Mouse (Mus musculus) urinary bladder, postnatal 10 days (tissue): ENCODE measurements around the gene Rasa4.
"Not testable (repeated sequence)": the region's sequence is repeated elsewhere in the genome, so short reads cannot be mapped to it uniquely, and the experiment has no call there.

Source experiments
- DNase-seq: peaks from one replicate; pipeline ENCODE4 v3.0.0; 2022; ENCODE audit warnings: low spot score

The Rasa4 gene

GRCm38 (mm10) chr5:136066404-136067148, 17.1 kb upstream of the Rasa4 start:
- not testable (repeated sequence) for DNase-seq

GRCm38 (mm10) chr5:136069411-136069810, 14.3 kb upstream of the Rasa4 start:
- DNase-seq, result no peak

GRCm38 (mm10) chr5:136073051-136073450, 10.7 kb upstream of the Rasa4 start:
- no peak for DNase-seq

GRCm38 (mm10) chr5:136073526-136073925, 10.2 kb upstream of the Rasa4 start:
- DNase-seq, result no peak

GRCm38 (mm10) chr5:136075076-136075475, 8.6 kb upstream of the Rasa4 start:
- DNase-seq, result no peak

DNA sequence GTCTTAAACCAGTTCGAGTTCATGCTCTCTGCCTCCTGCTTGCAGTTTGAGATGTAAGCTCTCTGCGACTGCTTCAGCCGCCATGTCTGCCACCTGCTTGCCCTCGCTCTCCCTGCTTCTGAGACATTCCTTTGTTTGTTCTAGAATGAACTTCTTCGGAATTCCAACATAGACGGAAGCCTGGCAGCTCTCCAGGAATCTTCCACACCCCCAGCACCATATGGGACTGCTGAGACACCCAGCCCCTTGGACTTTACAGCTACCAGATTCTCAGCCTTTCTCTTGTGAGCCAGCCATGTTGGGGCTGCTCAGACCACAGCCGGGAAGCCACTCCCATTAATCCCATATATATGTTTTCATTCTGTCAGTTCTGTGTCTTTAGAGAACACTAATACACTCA, 7.4 kb upstream of the Rasa4 start:
- DNase-seq, result no peak

DNA sequence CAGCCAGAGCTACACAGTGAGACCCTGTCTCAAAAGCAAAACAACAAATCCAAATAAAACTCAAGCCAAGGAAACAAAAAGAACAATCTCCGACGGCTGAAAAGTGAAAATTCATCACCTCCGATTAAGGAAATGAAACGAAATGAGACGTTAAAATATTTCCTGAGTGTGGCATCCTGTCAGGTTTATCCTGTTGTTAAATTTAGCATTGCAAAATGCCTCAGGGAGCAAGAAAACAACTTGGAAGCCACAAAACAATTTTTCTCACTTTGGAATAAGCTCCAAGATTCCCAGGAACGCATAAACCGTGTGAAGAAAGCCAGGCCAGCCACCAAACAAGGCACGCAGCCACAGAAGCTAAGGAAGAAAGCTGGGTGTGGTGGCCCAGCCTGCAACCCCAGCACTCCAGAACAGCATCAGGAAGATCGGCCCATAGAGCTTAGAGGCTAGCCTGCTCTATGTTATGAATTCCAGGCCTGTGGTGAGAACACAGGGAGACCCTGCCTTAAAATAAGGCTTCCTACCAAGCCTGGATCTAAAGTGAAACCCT, 6.6 kb upstream of the Rasa4 start:
- DNase-seq, result no peak

GRCm38 (mm10) chr5:136078136-136078535, 5.6 kb upstream of the Rasa4 start:
- DNase-seq, result no peak

GRCm38 (mm10) chr5:136082345-136082744, 1.4 kb upstream of the Rasa4 start:
- no peak for DNase-seq

GRCm38 (mm10) chr5:136084144-136084881, 597 bp downstream of the Rasa4 start:
- DNase-seq, result no peak

- DNase-seq, result no peak
These were observed 1.4 kb downstream of the Rasa4 start for GRCm38 (mm10) chr5:136084891-136085651.

DNA sequence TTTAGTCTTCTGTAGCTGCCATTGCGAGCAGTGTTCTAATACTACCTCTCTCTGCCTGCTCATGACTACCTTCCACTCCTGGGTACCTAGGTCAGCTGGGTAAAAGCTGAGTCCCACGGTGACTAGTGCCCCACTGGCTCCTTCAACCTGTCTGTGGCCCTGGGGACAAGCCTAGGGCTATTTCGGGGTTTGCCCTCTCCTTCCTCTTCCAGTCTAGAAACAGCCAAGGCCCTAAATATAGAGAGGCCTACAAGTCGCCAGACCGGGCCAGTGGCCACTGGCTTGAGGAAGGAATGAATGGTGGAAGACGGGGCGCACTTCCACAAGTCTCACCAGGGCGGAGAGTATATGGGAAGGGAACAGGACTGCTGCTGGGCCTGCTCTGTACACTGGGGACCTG, 2.6 kb downstream of the Rasa4 start:
- DNase-seq, result no peak

DNA sequence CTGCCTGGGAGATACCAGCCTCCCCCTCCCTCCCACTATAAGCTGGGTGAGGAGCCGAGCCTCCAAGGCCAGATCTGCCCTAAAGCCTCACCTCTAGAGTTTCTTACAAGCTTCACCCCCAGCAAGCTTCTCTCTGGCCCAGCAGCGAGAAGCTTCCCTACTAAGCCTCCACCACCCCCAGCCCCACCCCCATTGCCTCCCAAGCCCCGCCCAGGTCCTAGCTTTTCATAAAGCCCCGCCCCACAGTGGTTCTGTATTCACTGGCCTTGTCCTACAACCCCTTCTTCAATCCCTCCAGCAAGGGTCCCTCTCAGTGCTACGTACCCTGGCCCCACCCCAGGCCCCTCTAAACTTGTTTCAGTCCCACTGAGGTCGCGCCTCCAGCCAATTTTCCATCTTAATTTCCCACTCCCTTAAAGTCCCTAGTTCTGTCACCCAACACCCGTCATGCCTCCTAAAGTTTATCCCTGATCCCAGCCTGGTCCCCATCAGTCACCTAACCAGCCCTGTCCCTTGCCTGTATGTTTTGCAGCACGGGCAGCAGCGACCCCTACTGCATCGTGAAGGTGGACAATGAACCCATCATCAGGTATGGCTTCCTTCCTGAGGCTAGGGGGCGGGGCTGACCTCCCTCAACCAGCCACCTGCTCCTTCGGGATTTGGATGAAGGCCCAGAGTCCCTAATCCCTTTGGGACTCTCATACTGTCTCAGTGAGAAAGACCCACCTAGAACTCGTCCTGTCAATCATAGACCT, 5.3 kb downstream of the Rasa4 start:
- DNase-seq, result no peak

- DNase-seq, result no peak
These were observed 8.2 kb downstream of the Rasa4 start for GRCm38 (mm10) chr5:136091927-136092326.

DNA sequence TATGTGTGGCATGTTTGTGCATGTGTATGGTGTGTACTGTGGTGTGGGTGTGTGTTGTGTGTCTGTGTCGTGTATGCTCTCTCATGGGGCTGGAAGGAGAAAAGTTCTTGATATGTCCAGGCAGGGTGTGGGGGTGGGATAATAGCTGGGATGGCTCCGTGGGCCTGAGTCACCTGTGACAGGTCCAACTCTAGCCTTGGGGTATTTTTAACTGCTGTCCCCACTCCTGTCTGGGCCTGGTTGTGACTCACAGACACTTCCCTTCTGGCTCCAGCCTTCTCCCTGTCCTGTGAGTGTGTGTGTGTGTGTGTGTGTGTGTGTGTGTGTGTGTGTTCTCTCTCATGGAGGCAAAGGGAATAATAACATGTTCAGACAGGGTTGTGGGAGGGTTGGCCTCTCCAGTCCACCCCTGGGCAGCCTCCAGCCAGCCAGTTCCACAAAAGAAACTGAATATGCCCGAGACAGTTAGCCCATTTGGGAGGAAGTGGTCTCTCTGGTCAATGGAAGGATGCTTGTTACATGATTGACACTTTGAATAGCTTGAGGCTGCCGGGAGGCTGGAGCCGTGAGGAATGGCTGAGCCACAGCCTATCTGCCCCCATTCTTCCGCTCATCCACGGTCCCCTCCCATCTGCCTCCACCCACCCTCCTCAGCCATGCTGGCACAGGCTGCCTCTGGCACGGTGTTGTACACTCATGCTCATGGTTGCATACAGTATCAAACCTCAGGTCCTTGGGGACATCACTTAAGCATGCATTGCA, 10.7 kb downstream of the Rasa4 start:
- DNase-seq, result no peak

DNA sequence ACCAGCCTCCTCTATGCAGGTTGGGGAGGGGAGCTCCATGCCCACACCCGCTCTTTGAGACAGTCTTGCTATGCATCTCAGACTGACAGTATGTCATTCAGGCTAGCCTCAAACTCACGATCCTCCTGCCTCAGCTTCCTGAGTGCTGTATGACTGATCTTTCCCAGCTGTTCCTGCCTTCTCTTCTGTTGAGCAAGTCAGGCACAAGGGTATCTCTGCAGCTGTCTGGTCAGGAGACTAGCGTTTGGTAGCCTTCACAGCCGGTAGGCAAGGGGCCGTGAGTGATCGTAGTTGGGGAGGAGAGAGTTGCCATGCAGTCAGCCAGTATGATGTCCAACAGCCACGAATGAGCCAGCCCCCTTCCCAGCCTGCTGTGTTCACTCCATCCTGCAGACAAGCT, 11.4 kb downstream of the Rasa4 start:
- no peak for DNase-seq

DNA sequence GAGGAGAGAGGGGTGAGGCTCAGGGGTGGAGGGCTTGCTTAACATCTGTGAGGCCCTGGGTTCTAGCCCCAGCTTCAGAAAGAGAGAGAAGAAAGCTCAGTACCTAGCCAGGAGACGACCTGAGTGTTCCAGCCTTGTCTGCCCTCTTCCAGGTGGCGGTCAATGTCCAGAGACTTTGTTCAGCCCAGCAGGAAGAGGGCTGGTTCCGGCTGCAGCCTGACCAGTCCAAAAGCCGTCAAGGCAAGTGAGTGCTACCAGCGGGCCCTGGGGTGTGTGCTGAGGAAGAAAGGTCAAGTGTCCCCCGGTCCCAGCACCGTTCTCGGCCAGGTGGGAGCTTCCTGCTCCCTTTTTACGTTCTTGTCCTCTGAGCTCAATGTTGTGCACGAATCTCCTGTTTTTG, 14.8 kb downstream of the Rasa4 start:
- no peak for DNase-seq

DNA sequence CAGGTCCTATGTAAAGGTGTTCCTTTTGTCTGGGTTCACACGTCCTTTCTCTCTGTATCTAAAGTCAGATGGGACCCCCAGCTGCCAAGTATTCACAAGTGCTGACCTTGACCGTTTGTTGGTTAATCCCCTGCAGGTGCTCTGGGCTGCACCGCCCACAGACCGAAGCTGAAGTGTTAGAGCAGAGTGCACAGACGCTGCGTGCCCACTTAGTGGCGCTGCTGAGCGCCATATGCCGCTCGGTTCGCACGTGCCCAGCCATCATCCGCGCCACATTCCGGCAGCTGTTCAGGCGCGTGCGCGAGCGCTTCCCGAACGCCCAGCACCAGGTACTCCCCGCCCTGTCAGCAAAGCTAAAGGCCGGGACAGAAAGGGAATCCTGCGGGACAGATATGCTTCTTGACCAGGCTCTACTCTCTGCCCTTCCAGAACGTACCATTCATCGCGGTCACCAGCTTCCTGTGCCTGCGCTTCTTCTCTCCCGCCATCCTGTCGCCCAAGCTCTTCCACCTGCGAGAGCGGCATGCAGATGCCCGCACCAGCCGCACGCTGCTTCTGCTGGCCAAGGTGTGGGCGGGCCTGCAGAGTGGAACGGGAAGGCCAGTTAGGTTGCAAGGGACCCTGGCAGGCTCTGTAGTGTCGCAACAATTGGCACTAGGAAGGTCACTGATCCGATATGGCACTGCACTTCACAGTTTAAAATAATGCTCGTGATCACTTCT, 18.5 kb downstream of the Rasa4 start:
- DNase-seq, result no peak

DNA sequence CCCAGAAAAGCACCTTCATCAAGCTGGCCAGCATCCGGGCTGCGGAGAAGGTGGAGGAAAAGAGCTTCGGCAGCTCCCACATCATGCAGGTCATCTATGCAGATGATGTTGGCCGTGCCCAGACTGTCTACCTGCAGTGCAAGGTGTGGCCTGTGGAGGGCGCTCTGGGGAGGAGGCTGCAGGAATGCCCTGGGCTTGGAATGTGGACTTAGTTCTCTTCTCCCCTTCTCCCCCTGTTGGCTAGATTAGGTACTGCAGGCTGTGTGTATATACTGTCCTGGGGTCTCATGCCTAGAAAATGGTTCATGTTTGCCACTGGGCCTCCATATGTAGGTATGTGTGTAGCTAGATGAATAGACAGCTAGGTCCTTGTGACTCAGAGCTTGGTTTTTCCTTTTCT, 20.8 kb downstream of the Rasa4 start:
- DNase-seq, result no peak

DNA sequence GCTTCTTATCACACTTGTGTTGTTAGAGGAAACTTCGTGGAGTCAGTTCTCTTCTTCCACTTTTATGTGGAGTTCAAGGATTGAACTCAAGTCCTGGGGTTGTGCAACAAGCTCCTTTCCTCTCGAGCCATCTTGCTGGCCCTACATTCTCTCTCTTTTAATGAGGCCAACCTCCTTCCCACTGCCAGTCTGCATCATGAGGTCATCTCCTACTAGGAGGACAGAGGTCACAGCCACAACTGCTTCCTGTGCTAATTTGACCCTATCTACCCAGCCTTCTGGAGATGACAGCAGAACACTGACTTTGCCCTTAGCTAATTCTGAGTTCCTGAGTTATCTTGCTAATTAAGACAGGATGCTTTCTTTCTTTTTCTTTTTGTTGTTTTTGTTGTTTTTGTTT, 24.8 kb downstream of the Rasa4 start:
- no peak for DNase-seq
